Mouse (Mus musculus) heart, embryonic 13.5 days (tissue): ENCODE results near the gene Calcoco1. TPM values are rescaled to one million over a fixed set of nuclear protein-coding genes. Genes with fewer than 3 reads are reported as not detected.

Experiments
- ATAC-seq: fragments of 200-750 bp; cut with Nextera tagmentation; 2 replicates; pipeline ENCODE4 v1.8.0; 2017; ENCODE audit warnings: moderate TSS enrichment; ENCODE audit not compliant: insufficient number of reproducible peaks, low FRiP score, low TSS enrichment; ENCODE audit errors: extremely low read depth
- H3K27ac ChIP-seq: fragments of 300-500 bp; sonication (generic); replicated peaks from 2 replicates; pipeline ENCODE4 v1.5.1; 2015; ENCODE audit warnings: moderate library complexity, mild to moderate bottlenecking, inconsistent platforms
- H3K27me3 ChIP-seq: fragments of 300-500 bp; sonication (generic); replicated peaks from 2 replicates; pipeline ENCODE4 v1.6.1; 2015; ENCODE audit warnings: mild to moderate bottlenecking, inconsistent platforms
- H3K36me3 ChIP-seq: fragments of 300-500 bp; sonication (generic); 2 replicates; pipeline ENCODE4 v1.6.1; 2015; ENCODE audit warnings: mild to moderate bottlenecking, inconsistent platforms
- H3K4me1 ChIP-seq: fragments of 300-500 bp; sonication (generic); 2 replicates; pipeline ENCODE4 v1.6.1; 2015; ENCODE audit warnings: inconsistent platforms
- H3K4me2 ChIP-seq: fragments of 300-500 bp; sonication (generic); 2 replicates; pipeline ENCODE4 v1.6.1; 2015; ENCODE audit warnings: inconsistent platforms, mild to moderate bottlenecking, moderate library complexity
- H3K4me3 ChIP-seq: fragments of 300-500 bp; sonication (generic); 2 replicates; pipeline ENCODE4 v1.5.1; 2015; ENCODE audit warnings: moderate library complexity, mild to moderate bottlenecking, inconsistent platforms
- H3K9ac ChIP-seq: fragments of 300-500 bp; sonication (generic); 2 replicates; pipeline ENCODE4 v1.6.1; 2015; ENCODE audit warnings: inconsistent platforms, mild to moderate bottlenecking, moderate library complexity
- H3K9me3 ChIP-seq: fragments of 300-500 bp; sonication (generic); 2 replicates; pipeline ENCODE4 v1.6.1; 2016; ENCODE audit warnings: inconsistent platforms
- WGBS: fragments of 180-500 bp; shearing (Covaris S2); methylation state at CpG from one replicate; pipeline ENCODE4 v1.1.7; 2015; ENCODE audit warnings: mixed read lengths; 5-methylcytosine and 5-hydroxymethylcytosine counted together
- polyA plus RNA-seq: library from polyadenylated mRNA; unstranded; fragments of >200 nt; fragmentation: Nextera tagmentation; extraction: Ambion mirVana; gene quantifications from 2 replicates; pipeline ENCODE4 v1.2.1, GENCODE M21; 2015

Calcoco1 gene
- polyA plus RNA-seq = 50.8 and 54.6 TPM in 2 replicates

DNA sequence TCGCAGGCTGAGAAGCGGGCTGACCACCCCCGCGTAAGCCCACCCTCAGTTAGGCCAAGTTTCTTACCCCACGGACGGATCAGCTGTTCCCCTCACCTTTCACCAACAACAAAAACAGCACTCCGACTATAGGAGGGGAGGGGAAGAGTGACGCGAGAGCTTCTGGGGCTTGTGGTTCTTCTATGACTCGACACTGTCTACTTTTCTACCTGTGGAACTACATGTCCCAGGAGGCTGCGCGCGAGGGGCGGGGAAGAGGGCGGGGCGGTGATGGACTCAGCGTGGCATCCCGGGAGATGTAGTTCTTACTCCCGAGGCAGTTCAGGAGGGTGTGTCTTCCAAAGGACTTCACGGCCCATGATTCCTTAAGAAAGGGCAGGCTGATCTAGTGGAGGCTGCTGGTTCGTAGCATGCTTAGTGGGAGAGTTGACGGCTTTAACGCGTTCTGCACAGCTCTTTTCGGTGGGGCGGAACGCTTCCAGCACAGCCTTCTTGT, at the start of gene Calcoco1:
Gene Calcoco1 (minus strand): TSS at position 199 of the 496 bp plus-strand sequence.
- H3K27me3 ChIP-seq = no peaks in the 10 kb centered on the region
- peak within 1 kb of the TSS; percentile 90 for H3K27ac ChIP-seq
- under 1% methylated on average over 27 of the region's 27 CpGs for WGBS
- peaks cover 24% of the 10 kb centered on the region for H3K4me1 ChIP-seq
- no peaks in the 10 kb centered on the region for H3K9me3 ChIP-seq
- peak within 1 kb of the TSS; percentile 90 for H3K9ac ChIP-seq
- H3K4me2 ChIP-seq = peak within 1 kb of the TSS; percentile 87
- ATAC-seq = peak; percentile 99
- peak within 1 kb of the TSS; percentile 81 for H3K4me3 ChIP-seq
- peaks cover 26% of the 10 kb centered on the region for H3K36me3 ChIP-seq

GRCm38 (mm10) chr15:102770866-102771265, 48.9 kb upstream of the Calcoco1 start:
- no peaks in the 10 kb centered on the region for H3K9me3 ChIP-seq
- WGBS = 41% methylated on average over 7 of the region's 7 CpGs
- no peak for ATAC-seq
- H3K27ac ChIP-seq = no peak overlapping the region
- H3K36me3 ChIP-seq = no peaks in the 10 kb centered on the region
- peaks cover 68% of the 10 kb centered on the region for H3K27me3 ChIP-seq
- H3K9ac ChIP-seq = no peak overlapping the region
- H3K4me1 ChIP-seq = no peaks in the 10 kb centered on the region
- no peak overlapping the region for H3K4me2 ChIP-seq
- H3K4me3 ChIP-seq = no peak overlapping the region

DNA sequence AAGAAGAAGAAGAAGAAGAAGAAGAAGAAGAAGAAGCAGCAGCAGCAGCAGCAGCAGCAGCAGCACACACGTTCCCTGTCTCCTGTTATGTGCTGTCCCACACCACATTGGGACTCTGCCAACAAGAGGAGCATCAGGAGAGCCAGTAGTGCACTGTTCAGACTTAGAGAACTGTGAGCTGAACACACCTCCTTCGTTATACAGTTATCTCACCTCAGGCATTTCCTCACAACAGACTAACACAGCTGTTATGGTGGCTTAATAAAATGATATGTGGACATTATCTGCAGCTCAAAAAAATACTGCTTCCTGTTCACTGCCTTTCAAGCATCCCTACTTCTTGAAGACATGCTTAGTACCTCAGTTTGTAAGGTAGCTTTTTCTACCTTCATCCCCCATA, 43.2 kb upstream of the Calcoco1 start:
- H3K9me3 ChIP-seq = no peaks in the 10 kb centered on the region
- 30% methylated on average over 2 of the region's 2 CpGs for WGBS
- no peak overlapping the region for H3K4me2 ChIP-seq
- H3K4me3 ChIP-seq = no peak overlapping the region
- peaks cover 77% of the 10 kb centered on the region for H3K27me3 ChIP-seq
- H3K9ac ChIP-seq = no peak overlapping the region
- ATAC-seq = no peak
- no peaks in the 10 kb centered on the region for H3K4me1 ChIP-seq
- no peak overlapping the region for H3K27ac ChIP-seq
- no peaks in the 10 kb centered on the region for H3K36me3 ChIP-seq

DNA sequence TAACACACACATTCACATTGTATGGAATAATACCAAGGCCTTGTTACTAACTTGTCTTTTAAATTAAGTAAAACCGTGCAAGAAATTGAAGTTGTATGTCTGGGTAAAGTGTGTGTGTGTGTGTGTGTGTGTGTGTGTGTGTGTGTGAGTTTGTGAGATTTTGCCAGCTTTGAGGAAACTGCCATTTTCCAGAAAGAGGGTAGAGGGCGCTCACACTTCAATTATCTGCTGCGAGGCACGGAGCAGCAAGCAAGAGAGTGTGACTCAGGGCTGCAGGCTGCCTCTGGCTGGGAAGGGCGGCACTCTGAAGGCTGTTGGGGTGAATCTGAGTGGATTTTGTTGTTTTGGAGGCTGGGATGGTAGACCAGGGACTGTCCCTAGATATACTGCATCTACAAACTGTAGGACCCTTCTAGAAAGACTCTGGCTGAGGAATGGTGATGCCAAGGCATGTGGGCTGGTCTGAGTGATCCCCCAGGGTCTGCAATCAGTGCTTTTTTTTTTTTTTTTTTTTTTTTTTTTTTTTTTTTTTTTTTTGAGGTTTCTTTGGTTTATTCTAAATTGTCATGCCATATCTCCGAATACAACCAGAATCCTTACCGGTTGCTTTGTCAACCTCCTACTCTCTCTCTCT, 39.9 kb upstream of the Calcoco1 start:
- H3K36me3 ChIP-seq = no peaks in the 10 kb centered on the region
- H3K9ac ChIP-seq = no peak overlapping the region
- H3K4me3 ChIP-seq = no peak overlapping the region
- no peaks in the 10 kb centered on the region for H3K4me1 ChIP-seq
- no peak overlapping the region for H3K4me2 ChIP-seq
- 11% methylated on average over 7 of the region's 7 CpGs for WGBS
- H3K9me3 ChIP-seq = no peaks in the 10 kb centered on the region; the same call in 1 of the 2 replicates
- H3K27ac ChIP-seq = no peak overlapping the region
- no peak for ATAC-seq
- H3K27me3 ChIP-seq = peaks cover 91% of the 10 kb centered on the region

GRCm38 (mm10) chr15:102757686-102758085, 35.7 kb upstream of the Calcoco1 start:
- WGBS = 96% methylated on average over 1 of the region's 1 CpGs
- no peaks in the 10 kb centered on the region for H3K4me1 ChIP-seq
- H3K9ac ChIP-seq = no peak overlapping the region
- H3K4me3 ChIP-seq = no peak overlapping the region
- no peak for ATAC-seq
- H3K27me3 ChIP-seq = peaks cover 93% of the 10 kb centered on the region
- no peak overlapping the region for H3K4me2 ChIP-seq
- H3K36me3 ChIP-seq = no peaks in the 10 kb centered on the region
- no peak overlapping the region for H3K27ac ChIP-seq
- no peaks in the 10 kb centered on the region; the same call in 1 of the 2 replicates for H3K9me3 ChIP-seq

- Histone ChIP-seq H3K27ac (no peak overlapping the region), H3K4me3 (no peak overlapping the region), H3K36me3 (no peaks in the 10 kb centered on the region), H3K27me3 (peaks cover 94% of the 10 kb centered on the region), H3K9me3 (no peaks in the 10 kb centered on the region; the same call in 1 of the 2 replicates), H3K4me2 (no peak overlapping the region), H3K4me1 (no peaks in the 10 kb centered on the region), H3K9ac (no peak overlapping the region)
- WGBS = 58% methylated on average over 5 of the region's 5 CpGs
- no peak for ATAC-seq
Observed at GRCm38 (mm10) chr15:102755053-102755452, 33.1 kb upstream of the Calcoco1 start.

DNA sequence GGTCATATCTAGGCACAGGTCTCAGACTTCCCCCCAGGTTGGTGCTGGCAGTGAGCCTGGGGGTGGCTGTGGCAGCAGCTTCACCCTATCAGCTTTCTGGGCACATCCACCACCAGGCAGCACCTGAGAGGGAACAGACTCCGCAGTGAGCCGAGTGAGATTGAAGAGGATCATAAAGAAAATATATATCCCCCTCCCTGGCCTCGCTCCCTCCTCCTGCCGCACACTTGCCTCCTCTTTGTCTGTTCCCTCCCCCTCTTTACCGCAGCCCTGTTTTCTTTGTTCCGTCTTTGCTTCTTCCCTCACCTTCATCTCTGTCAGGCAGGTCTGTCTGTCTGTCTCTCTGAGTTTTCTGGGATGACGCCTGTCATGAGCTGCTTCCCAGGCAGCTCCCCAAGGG, 32.4 kb upstream of the Calcoco1 start:
- peaks cover 92% of the 10 kb centered on the region for H3K27me3 ChIP-seq
- H3K27ac ChIP-seq = no peak overlapping the region
- no peaks in the 10 kb centered on the region; the same call in 1 of the 2 replicates for H3K9me3 ChIP-seq
- WGBS = 64% methylated on average over 7 of the region's 7 CpGs
- no peak overlapping the region for H3K4me3 ChIP-seq
- no peak for ATAC-seq
- H3K4me1 ChIP-seq = no peaks in the 10 kb centered on the region
- H3K9ac ChIP-seq = no peak overlapping the region
- no peak overlapping the region for H3K4me2 ChIP-seq
- H3K36me3 ChIP-seq = no peaks in the 10 kb centered on the region

- WGBS = 6% methylated on average over 13 of the region's 13 CpGs
- no peaks in the 10 kb centered on the region for H3K4me1 ChIP-seq
- no peak for ATAC-seq
Observed at GRCm38 (mm10) chr15:102753170-102753569, 31.2 kb upstream of the Calcoco1 start.

DNA sequence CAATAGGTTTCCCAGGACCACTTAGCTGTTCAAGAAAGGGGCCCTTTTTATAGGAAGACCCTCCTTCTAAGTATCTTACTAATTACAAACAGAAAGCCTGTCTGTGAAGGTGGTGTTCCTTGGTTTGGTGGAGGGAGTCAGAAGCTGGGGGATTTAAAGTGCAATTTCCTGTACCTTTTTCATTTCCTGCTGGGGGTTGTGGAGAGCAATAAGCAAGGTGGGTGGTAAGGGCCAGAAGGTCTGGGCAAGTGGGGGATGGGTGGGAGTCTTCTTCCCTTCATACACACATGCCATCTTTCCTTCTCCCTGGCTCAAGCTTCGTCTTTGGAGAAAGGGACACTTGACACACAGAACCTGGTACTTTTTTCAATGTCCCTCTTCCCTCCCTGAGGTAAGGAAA, 30.2 kb upstream of the Calcoco1 start:
- Histone ChIP-seq H3K9me3 (no peaks in the 10 kb centered on the region), H3K27me3 (peaks cover 97% of the 10 kb centered on the region), H3K4me2 (no peak overlapping the region), H3K27ac (no peak overlapping the region), H3K4me1 (no peaks in the 10 kb centered on the region), H3K36me3 (no peaks in the 10 kb centered on the region), H3K9ac (no peak overlapping the region), H3K4me3 (no peak overlapping the region)
- no peak for ATAC-seq
- WGBS = 52% methylated on average over 1 of the region's 1 CpGs

More at GRCm38 (mm10) chr15:102753170-102753569, 31.2 kb upstream of the Calcoco1 start:
- Histone ChIP-seq H3K4me3 (no peak overlapping the region), H3K4me2 (no peak overlapping the region), H3K9ac (no peak overlapping the region), H3K9me3 (no peaks in the 10 kb centered on the region; the same call in 1 of the 2 replicates), H3K27ac (no peak overlapping the region), H3K36me3 (no peaks in the 10 kb centered on the region), H3K27me3 (peaks cover 92% of the 10 kb centered on the region)

DNA sequence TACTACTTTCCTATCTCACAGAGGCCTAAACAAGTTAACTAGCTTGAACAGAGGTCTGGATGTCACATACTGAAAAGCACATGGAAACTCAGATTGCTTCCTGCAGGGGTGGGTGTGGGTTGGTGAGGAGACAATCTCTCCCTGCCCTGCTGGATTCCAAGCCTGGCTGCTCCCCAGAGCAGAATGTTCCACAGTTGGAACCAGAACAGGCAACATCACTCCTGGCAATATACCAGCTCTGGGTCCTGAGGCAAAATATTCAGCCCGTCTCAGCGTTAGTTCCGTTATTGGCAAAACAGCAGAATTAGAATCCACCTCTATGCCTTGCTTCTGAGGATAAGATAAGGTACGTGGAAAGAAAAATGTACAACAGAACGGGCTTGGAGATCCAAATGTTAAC, 28.3 kb upstream of the Calcoco1 start:
- Histone ChIP-seq H3K4me3 (no peak overlapping the region), H3K4me1 (peaks cover 7% of the 10 kb centered on the region), H3K27ac (no peak overlapping the region), H3K9ac (no peak overlapping the region), H3K27me3 (peaks cover 97% of the 10 kb centered on the region), H3K9me3 (no peaks in the 10 kb centered on the region), H3K4me2 (no peak overlapping the region), H3K36me3 (no peaks in the 10 kb centered on the region)
- 49% methylated on average over 5 of the region's 5 CpGs for WGBS
- no peak for ATAC-seq

DNA sequence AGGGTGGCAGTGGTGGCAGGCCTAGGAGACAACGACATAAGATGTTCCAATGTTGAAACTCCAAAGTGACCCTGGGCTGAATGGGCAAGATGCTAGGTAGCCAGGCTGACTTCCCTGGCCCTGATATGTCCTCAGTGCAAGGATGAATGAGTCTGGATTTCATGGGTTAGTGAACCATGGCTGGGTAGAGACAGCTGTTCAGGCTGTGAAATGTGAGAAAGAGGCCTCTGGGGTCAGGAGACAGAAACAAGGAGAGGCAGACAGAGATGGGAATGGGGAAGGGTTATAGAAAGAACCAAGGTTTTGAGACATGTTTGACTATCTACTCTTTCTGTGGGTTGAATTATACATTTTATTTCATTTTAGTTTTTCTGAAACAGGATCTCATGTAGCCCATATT, 27.1 kb upstream of the Calcoco1 start:
- Histone ChIP-seq H3K9me3 (no peaks in the 10 kb centered on the region), H3K4me3 (no peak overlapping the region), H3K9ac (no peak overlapping the region), H3K27me3 (peaks cover 97% of the 10 kb centered on the region), H3K4me2 (no peak overlapping the region), H3K27ac (no peak overlapping the region), H3K4me1 (peaks cover 7% of the 10 kb centered on the region), H3K36me3 (no peaks in the 10 kb centered on the region)
- no peak for ATAC-seq
- WGBS = 89% methylated on average over 1 of the region's 1 CpGs

- H3K4me3 ChIP-seq = no peak overlapping the region
- peaks cover 98% of the 10 kb centered on the region for H3K27me3 ChIP-seq
- no peak for ATAC-seq
- H3K4me1 ChIP-seq = peaks cover 7% of the 10 kb centered on the region
- no peak overlapping the region for H3K27ac ChIP-seq
- no peak overlapping the region for H3K9ac ChIP-seq
- H3K4me2 ChIP-seq = peak overlapping the region; percentile 83
- H3K9me3 ChIP-seq = no peaks in the 10 kb centered on the region
- no peaks in the 10 kb centered on the region for H3K36me3 ChIP-seq
- WGBS = 46% methylated on average over 8 of the region's 8 CpGs
Observed at GRCm38 (mm10) chr15:102747853-102748252, 25.9 kb upstream of the Calcoco1 start.
